Mouse (Mus musculus): ENCODE results near the gene Lztfl1. TPM values are rescaled to one million over a fixed set of nuclear protein-coding genes. Genes with fewer than 3 reads are reported as not detected.
"Not testable (repeated sequence)": the region's sequence is repeated elsewhere in the genome, so short reads cannot be mapped to it uniquely, and the experiment has no call there.

Lztfl1 gene
- total RNA-seq, 2 experiments from 2014 or later = 55.8 to 77.4 TPM

GRCm38 (mm10) chr9:123686206-123686605, 31.3 kb downstream of the Lztfl1 start:
- intact Hi-C loops (cut with DNase I) = no loop called here
- no peak for DNase-seq (ENCODE audit: low spot score in 2 of 2)

GRCm38 (mm10) chr9:123683704-123684103, 33.8 kb downstream of the Lztfl1 start:
- DNase-seq (ENCODE audit: low spot score in 2 of 2) = no peak
- intact Hi-C loops (cut with DNase I) = no loop called here

- intact Hi-C loops (cut with DNase I) = no loop called here
Measured at GRCm38 (mm10) chr9:123679198-123679597, 38.3 kb downstream of the Lztfl1 start.

GRCm38 (mm10) chr9:123678327-123679105, 39.0 kb downstream of the Lztfl1 start, which contains the start of the genes Ccr9 and Slc6a20a:
Ccr9 (plus strand) TSS chr9:123678439.
Slc6a20a (minus strand) TSS chr9:123678885.
- DNase-seq (ENCODE audit: low spot score in 2 of 2) = no peak
- intact Hi-C loops (cut with DNase I) = no loop called here

More at GRCm38 (mm10) chr9:123679198-123679597, 38.3 kb downstream of the Lztfl1 start:
- DNase-seq (ENCODE audit: low spot score in 2 of 2) = no peak

- DNase-seq (ENCODE audit: low spot score in 2 of 2) = no peak
- intact Hi-C loops (cut with DNase I) = no loop called here
Measured at GRCm38 (mm10) chr9:123665645-123666044, 51.9 kb downstream of the Lztfl1 start.

GRCm38 (mm10) chr9:123659986-123660676, 57.4 kb downstream of the Lztfl1 start:
- intact Hi-C loops (cut with DNase I); DNase-seq (ENCODE audit: low spot score in 2 of 2): not testable (repeated sequence)

GRCm38 (mm10) chr9:123658981-123659380, 58.5 kb downstream of the Lztfl1 start:
- intact Hi-C loops (cut with DNase I) = no loop called here
- no peak for DNase-seq (ENCODE audit: low spot score in 2 of 2)

GRCm38 (mm10) chr9:123657457-123657856, 60.0 kb downstream of the Lztfl1 start:
- intact Hi-C loops (cut with DNase I) = no loop called here
- no peak for DNase-seq (ENCODE audit: low spot score in 2 of 2)

- DNase-seq (ENCODE audit: low spot score in 2 of 2) = no peak
- intact Hi-C loops (cut with DNase I) = no loop called here
Measured at GRCm38 (mm10) chr9:123651369-123651768, 66.1 kb downstream of the Lztfl1 start.

- DNase-seq (ENCODE audit: low spot score in 2 of 2) = no peak
- intact Hi-C loops (cut with DNase I) = no loop called here
Measured at GRCm38 (mm10) chr9:123649785-123650511, 67.5 kb downstream of the Lztfl1 start.

Other genes starting within 250 kb of the Lztfl1 start
- 1 to 10 TPM; 6.2 to 6.8 TPM for gene Limd1, start 239.0 kb downstream of the Lztfl1 start, total RNA-seq (2021)
- 10 to 100 TPM; 52.8 to 60.8 TPM for gene Sacm1l, start 187.9 kb downstream of the Lztfl1 start, total RNA-seq (2021)
- under 1 TPM; 0.27 to 0.86 TPM for gene Slc6a20b, start 85.1 kb downstream of the Lztfl1 start, total RNA-seq (2021)
- gene Ccr9, start 39.3 kb downstream of the Lztfl1 start, total RNA-seq (2021) = under 1 TPM in 1 of 2 experiments, not detected in 1; 0.14 TPM
- gene Slc6a20a, start 38.8 kb downstream of the Lztfl1 start, total RNA-seq (2021) = 10 to 100 TPM; 17.9 to 21.2 TPM
- gene Cxcr6, start 88.8 kb upstream of the Lztfl1 start, total RNA-seq (2021) = not detected
- 10 to 100 TPM; 21.7 to 35.5 TPM for gene Fyco1, start 134.2 kb upstream of the Lztfl1 start, total RNA-seq (2021)
- not detected for gene Xcr1, start 144.3 kb upstream of the Lztfl1 start, total RNA-seq (2021)